Mouse (Mus musculus): ENCODE data around the gene Ctc1.

DNA sequence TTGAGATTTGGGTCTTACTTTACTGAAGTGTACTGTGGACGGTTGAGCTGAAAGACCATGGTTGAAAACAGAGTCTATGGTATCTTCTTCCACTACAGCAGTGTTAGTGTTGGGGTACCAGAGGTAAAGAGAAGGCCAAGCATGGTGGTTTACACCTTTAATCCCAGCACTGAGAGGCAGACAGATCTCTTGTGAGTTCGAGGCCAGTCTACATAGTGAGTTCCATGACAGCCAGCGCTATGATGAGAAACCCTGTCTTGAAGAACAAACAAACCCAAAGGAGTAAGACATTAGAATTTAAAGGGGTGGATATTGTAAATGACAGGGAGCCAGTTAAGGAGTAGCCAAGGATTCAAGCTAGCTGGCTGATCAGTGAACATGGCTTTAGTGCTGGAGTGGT, 1.0 kb downstream of the Ctc1 start:
- TF ChIP-seq MAX (IDR thresholded peaks at IDR 0.05; ENCODE audit: low read depth) (no peak), POLR2A (IDR thresholded peaks at IDR 0.05; ENCODE audit: insufficient read length, low read depth) (no peak), USF1 (IDR thresholded peaks at IDR 0.05; ENCODE audit: low read depth) (no peak), SRF (IDR thresholded peaks at IDR 0.05; ENCODE audit: control insufficient read depth, insufficient read length, low read depth) (no peak), CEBPB (IDR thresholded peaks at IDR 0.05; ENCODE audit: insufficient read depth, poor library complexity, severe bottlenecking) (no peak), TCF12 (IDR thresholded peaks at IDR 0.05; ENCODE audit: insufficient read depth, poor library complexity, severe bottlenecking) (no peak), MYOG (IDR thresholded peaks at IDR 0.05; ENCODE audit: control insufficient read depth in 1 of 3, insufficient read depth in 1 of 3, insufficient read length in 2 of 3, low read depth in 2 of 3) (no peak), POLR2AphosphoS2 (IDR thresholded peaks at IDR 0.05; ENCODE audit: insufficient read length, low read depth) (no peak), E2F4 (IDR thresholded peaks at IDR 0.05; ENCODE audit: insufficient read depth) (no peak), REST (IDR thresholded peaks at IDR 0.05; ENCODE audit: insufficient read depth, insufficient read length) (no peak)

All from myocyte (in vitro differentiated cells).